Mouse (Mus musculus) embryonic facial prominence, embryonic 10.5 days (tissue): ENCODE measurements around the gene Trhde. TPM values are rescaled to one million over a fixed set of nuclear protein-coding genes. Genes with fewer than 3 reads are reported as not detected.

Experiments used
- DNase-seq: peaks from one replicate; pipeline ENCODE4 v3.0.0-alpha.2; 2017; ENCODE audit warnings: low spot score
- H3K27ac ChIP-seq: fragments of 300-500 bp; sonication (generic); replicated peaks from 2 replicates; pipeline ENCODE4 v1.5.1; 2016; ENCODE audit warnings: mild to moderate bottlenecking
- H3K27me3 ChIP-seq: fragments of 300-500 bp; sonication (generic); replicated peaks from 2 replicates; pipeline ENCODE4 v1.6.1; 2016; ENCODE audit warnings: low read depth, mild to moderate bottlenecking; ENCODE audit not compliant: poor library complexity, severe bottlenecking
- H3K36me3 ChIP-seq: fragments of 300-500 bp; sonication (generic); replicated peaks from 2 replicates; pipeline ENCODE4 v1.6.1; 2016; ENCODE audit warnings: mild to moderate bottlenecking, moderate library complexity
- H3K4me1 ChIP-seq: fragments of 300-500 bp; sonication (generic); 2 replicates; pipeline ENCODE4 v1.6.1; 2016
- H3K4me3 ChIP-seq: fragments of 300-500 bp; sonication (generic); 2 replicates; pipeline ENCODE4 v1.5.1; 2016; ENCODE audit warnings: mild to moderate bottlenecking, moderate library complexity
- H3K9me3 ChIP-seq: fragments of 300-500 bp; sonication (generic); 2 replicates; pipeline ENCODE4 v1.6.1; 2016; ENCODE audit warnings: mild to moderate bottlenecking
- WGBS: fragments of 180-500 bp; shearing (Covaris S2); methylation state at CpG from one replicate; pipeline ENCODE4 v1.1.7; 2016; 5-methylcytosine and 5-hydroxymethylcytosine counted together
- polyA plus RNA-seq: library from polyadenylated mRNA; unstranded; fragments of >200 nt; fragmentation: Nextera tagmentation; extraction: Ambion mirVana; gene quantifications from 2 replicates; pipeline ENCODE4 v1.2.1, GENCODE M21; 2016

The Trhde gene
- polyA plus RNA-seq, 1 experiment from 2014 or later, result 1.5 TPM

DNA sequence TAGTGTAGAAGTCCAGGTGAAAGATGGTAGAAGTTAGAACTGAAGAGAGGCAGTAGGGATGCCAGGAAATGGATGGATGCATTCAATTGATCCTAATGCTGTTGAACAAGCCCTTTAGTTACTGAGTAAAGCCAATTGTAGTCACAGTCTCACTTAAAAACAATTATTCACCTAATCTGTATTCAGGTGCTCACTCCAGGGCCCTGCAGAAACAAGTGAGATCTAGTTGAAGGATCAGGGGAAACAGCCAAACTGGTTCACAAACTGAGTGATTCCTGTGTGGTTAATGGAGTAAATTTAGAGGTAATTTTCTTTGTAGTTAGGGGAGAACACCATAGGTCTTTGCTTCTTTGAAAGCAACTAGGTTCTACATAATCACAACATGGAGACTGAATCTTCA lies 100.3 kb downstream of the Trhde start:
- DNase-seq, result no peak
- Histone ChIP-seq H3K9me3 (no peaks in the 10 kb centered on the region), H3K36me3 (no peaks in the 10 kb centered on the region), H3K27ac (no peak overlapping the region), H3K4me1 (no peaks in the 10 kb centered on the region), H3K4me3 (no peak overlapping the region), H3K27me3 (no peaks in the 10 kb centered on the region)

DNA sequence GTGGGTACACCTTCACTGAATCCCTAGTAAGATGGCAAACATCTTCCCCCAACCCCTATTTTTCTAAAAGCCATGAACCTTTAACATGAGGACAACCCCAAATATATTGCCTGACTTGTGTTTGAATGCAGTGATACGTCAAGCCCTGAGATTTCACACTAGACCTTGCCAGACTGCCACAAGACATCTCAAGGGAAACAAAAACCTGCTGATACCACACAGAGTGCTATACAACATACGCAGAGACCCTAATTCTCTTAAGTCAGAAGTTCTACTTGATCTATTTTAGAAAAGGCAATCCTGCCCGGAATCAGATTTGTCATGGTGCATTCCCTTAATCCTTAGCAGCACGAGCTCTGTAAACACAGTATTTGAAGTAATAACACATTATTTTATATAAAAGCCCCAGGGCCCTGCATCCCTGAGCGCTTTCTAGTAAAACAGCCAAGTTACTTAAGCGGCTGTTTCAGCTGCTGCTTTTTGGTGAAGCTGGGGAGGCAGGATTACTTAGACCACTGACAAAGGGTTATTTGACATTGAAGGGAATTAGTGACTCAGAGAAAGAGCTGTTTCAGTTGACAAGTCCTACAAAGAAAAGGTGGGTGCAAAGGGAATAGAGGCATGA lies 130.2 kb downstream of the Trhde start:
- no peak overlapping the region for H3K27ac ChIP-seq
- no peak overlapping the region for H3K4me3 ChIP-seq
- H3K27me3 ChIP-seq, result no peaks in the 10 kb centered on the region
- no peaks in the 10 kb centered on the region for H3K9me3 ChIP-seq
- H3K4me1 ChIP-seq, result no peaks in the 10 kb centered on the region
- no peak for DNase-seq
- no peaks in the 10 kb centered on the region for H3K36me3 ChIP-seq
- WGBS, result 58% methylated on average over 6 of the region's 6 CpGs

- Histone ChIP-seq H3K4me3 (no peak overlapping the region), H3K27me3 (no peaks in the 10 kb centered on the region), H3K4me1 (no peaks in the 10 kb centered on the region), H3K27ac (no peak overlapping the region), H3K9me3 (no peaks in the 10 kb centered on the region), H3K36me3 (no peaks in the 10 kb centered on the region)
- 81% methylated on average over 3 of the region's 3 CpGs for WGBS
- no peak for DNase-seq
These were observed 209.1 kb downstream of the Trhde start for GRCm38 (mm10) chr10:114593046-114593445.

GRCm38 (mm10) chr10:114578926-114579325 lies 223.2 kb downstream of the Trhde start:
- H3K4me1 ChIP-seq, result no peaks in the 10 kb centered on the region
- no peaks in the 10 kb centered on the region for H3K27me3 ChIP-seq
- H3K36me3 ChIP-seq, result no peaks in the 10 kb centered on the region
- no peak overlapping the region for H3K4me3 ChIP-seq
- H3K9me3 ChIP-seq, result no peaks in the 10 kb centered on the region
- no peak for DNase-seq
- WGBS, result 87% methylated on average over 2 of the region's 2 CpGs
- no peak overlapping the region for H3K27ac ChIP-seq

- H3K36me3 ChIP-seq, result no peaks in the 10 kb centered on the region
- H3K9me3 ChIP-seq, result no peaks in the 10 kb centered on the region
- H3K4me1 ChIP-seq, result no peaks in the 10 kb centered on the region
- no peak overlapping the region for H3K27ac ChIP-seq
- H3K4me3 ChIP-seq, result no peak overlapping the region
- H3K27me3 ChIP-seq, result no peaks in the 10 kb centered on the region
- WGBS, result 90% methylated on average over 1 of the region's 1 CpGs
- DNase-seq, result no peak
These were observed 234.2 kb downstream of the Trhde start for GRCm38 (mm10) chr10:114567891-114568290.

GRCm38 (mm10) chr10:114509186-114509585 lies 292.9 kb downstream of the Trhde start:
- no peaks in the 10 kb centered on the region for H3K9me3 ChIP-seq
- H3K4me1 ChIP-seq, result no peaks in the 10 kb centered on the region
- H3K4me3 ChIP-seq, result no peak overlapping the region
- no peaks in the 10 kb centered on the region for H3K36me3 ChIP-seq
- 74% methylated on average over 1 of the region's 1 CpGs for WGBS
- no peaks in the 10 kb centered on the region for H3K27me3 ChIP-seq
- DNase-seq, result no peak
- no peak overlapping the region for H3K27ac ChIP-seq

- H3K4me3 ChIP-seq, result no peak overlapping the region
- H3K27ac ChIP-seq, result no peak overlapping the region
- H3K36me3 ChIP-seq, result no peaks in the 10 kb centered on the region
- 89% methylated on average over 4 of the region's 4 CpGs for WGBS
- H3K27me3 ChIP-seq, result no peaks in the 10 kb centered on the region
- H3K9me3 ChIP-seq, result no peaks in the 10 kb centered on the region
- DNase-seq, result no peak
- H3K4me1 ChIP-seq, result no peaks in the 10 kb centered on the region
These were observed 313.3 kb downstream of the Trhde start for GRCm38 (mm10) chr10:114488806-114489205.

DNA sequence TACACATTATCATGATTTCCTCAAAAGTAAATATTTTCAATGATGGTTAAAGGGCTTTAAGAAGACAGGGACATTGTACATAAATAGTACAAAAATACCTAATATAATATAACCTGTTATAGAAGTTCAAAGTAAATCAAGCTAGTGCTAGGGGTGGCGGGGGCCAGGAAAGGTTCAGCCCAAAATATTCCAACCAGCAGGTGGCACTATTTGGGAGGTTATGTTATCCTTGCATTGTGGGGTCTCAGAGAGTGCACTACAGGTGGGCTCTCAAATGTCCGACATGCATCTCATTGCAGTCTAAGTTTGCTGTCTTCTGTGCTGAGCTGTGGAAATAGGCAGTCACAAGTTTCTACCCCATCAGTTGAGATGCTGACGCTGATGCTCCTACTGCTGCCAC lies 346.5 kb downstream of the Trhde start:
- no peaks in the 10 kb centered on the region for H3K27me3 ChIP-seq
- 73% methylated on average over 3 of the region's 3 CpGs for WGBS
- DNase-seq, result peak; percentile 7
- no peaks in the 10 kb centered on the region for H3K4me1 ChIP-seq
- no peak overlapping the region for H3K4me3 ChIP-seq
- H3K9me3 ChIP-seq, result no peaks in the 10 kb centered on the region
- no peak overlapping the region for H3K27ac ChIP-seq
- H3K36me3 ChIP-seq, result no peaks in the 10 kb centered on the region

DNA sequence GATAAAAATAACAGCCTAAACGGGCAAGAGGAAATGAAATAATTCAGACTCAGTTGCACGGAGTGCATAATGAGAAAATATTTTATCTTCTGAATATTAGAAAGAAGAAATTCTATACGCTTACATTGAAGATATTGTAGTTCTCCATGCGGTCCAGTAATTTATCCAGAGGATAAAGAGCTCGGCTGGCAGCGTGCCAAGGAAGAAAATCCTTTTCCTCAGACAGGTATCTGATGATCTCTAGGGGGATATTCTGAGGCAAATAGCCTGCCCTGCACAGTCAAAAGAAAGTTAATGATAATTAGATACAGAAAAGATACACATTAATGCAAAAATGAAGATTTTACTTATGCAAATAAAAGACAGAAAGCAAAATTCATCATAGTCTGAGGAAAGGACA lies 354.0 kb downstream of the Trhde start:
- Histone ChIP-seq H3K27me3 (no peaks in the 10 kb centered on the region), H3K9me3 (no peaks in the 10 kb centered on the region), H3K4me1 (no peaks in the 10 kb centered on the region), H3K4me3 (no peak overlapping the region), H3K36me3 (no peaks in the 10 kb centered on the region), H3K27ac (no peak overlapping the region)
- no peak for DNase-seq
- 89% methylated on average over 6 of the region's 6 CpGs for WGBS

DNA sequence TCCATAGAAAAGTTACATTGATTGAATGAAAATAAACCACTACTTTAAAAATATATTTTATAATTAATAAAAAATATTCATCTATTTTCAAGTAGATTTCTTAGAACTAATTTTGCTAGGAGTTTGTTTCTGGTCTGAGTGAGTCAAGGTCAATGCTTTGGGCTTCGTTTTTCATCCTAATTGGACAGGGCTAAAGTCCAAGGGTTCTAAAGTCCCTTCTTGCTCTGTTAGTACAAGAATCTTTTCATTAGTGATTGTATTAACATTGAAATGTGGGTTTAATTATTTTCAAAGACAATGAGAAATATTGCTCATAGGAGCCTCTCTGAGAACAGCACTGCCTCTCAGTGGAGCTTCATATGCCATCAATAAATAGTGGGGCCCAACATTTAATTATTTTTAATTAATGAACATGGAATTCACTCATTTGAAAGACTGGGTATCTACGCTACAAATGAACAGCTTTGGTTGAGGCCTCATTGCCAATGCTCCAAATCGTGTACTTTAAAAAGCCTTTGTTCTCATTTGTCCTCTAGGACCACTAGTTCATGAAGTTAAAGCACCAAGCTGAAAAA lies 383.1 kb downstream of the Trhde start:
- Histone ChIP-seq H3K27me3 (no peaks in the 10 kb centered on the region), H3K27ac (no peak overlapping the region), H3K9me3 (no peaks in the 10 kb centered on the region), H3K4me1 (no peaks in the 10 kb centered on the region), H3K4me3 (no peak overlapping the region), H3K36me3 (no peaks in the 10 kb centered on the region)
- WGBS, result 78% methylated on average over 3 of the region's 3 CpGs
- no peak for DNase-seq

DNA sequence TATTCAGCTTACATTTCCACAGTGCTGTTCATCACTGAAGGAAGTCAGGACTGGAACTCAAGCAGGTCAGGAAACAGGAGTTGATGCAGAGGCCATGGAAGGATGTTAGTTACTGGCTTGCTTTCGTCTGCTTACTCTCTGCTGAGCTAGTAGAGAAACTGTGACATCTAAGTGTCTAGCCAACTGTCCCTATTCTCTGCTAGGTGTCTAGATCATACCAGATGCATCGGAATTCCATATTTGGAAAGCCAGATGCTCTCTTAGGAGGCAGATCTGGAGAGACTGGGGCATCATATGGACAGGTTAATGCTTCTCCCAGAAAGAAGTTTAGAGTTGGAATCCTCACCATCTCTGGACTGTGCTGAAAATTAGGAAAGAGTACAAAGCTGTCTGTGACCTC lies 386.4 kb downstream of the Trhde start:
- Histone ChIP-seq H3K4me1 (no peaks in the 10 kb centered on the region), H3K9me3 (no peaks in the 10 kb centered on the region), H3K27me3 (no peaks in the 10 kb centered on the region), H3K4me3 (no peak overlapping the region), H3K27ac (no peak overlapping the region), H3K36me3 (no peaks in the 10 kb centered on the region)
- 80% methylated on average over 2 of the region's 2 CpGs for WGBS
- no peak for DNase-seq

DNA sequence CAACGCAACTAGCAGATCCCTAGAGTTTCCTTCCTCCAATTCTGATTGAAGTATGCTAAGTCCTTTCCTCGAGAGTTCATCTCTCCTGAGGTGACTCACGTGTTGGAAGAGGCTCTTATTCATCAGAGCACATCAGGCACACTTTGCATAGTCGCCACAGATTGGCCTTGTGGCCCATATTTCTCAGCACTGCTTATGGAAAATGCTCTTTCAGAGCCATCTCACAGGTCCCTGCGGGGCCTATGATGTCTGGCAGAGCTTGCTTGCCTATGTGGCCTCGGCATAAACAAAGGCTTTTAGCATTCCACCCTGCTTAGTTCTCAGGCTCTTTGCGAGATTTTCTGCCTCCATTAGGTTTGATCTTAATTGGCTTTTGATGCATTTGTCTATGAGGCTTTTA lies 396.8 kb downstream of the Trhde start:
- DNase-seq, result no peak
- Histone ChIP-seq H3K9me3 (no peaks in the 10 kb centered on the region), H3K4me3 (no peak overlapping the region), H3K36me3 (no peaks in the 10 kb centered on the region), H3K27ac (no peak overlapping the region), H3K4me1 (no peaks in the 10 kb centered on the region), H3K27me3 (no peaks in the 10 kb centered on the region)
- 61% methylated on average over 7 of the region's 7 CpGs for WGBS

- no peak for DNase-seq
- H3K27me3 ChIP-seq, result no peaks in the 10 kb centered on the region
- no peaks in the 10 kb centered on the region for H3K4me1 ChIP-seq
- H3K9me3 ChIP-seq, result no peaks in the 10 kb centered on the region
- H3K4me3 ChIP-seq, result no peak overlapping the region
- WGBS, result 82% methylated on average over 2 of the region's 2 CpGs
- no peaks in the 10 kb centered on the region for H3K36me3 ChIP-seq
- no peak overlapping the region for H3K27ac ChIP-seq
These were observed 398.3 kb downstream of the Trhde start for GRCm38 (mm10) chr10:114403795-114404194.
